Mouse (Mus musculus) embryonic facial prominence, embryonic 14.5 days (tissue): ENCODE data around the gene Acot7. TPM values are rescaled to one million over a fixed set of nuclear protein-coding genes. Genes with fewer than 3 reads are reported as not detected.

ENCODE experiments used
- ATAC-seq: fragments of 200-750 bp; cut with Nextera tagmentation; 2 replicates; pipeline ENCODE4 v1.8.0; 2017; ENCODE audit warnings: low read depth, moderate number of reproducible peaks, moderate TSS enrichment
- DNase-seq: peaks from one replicate; pipeline ENCODE4 v3.0.0-alpha.2; 2015; ENCODE audit warnings: low spot score
- H3K27ac ChIP-seq: fragments of 300-500 bp; sonication (generic); replicated peaks from 2 replicates; pipeline ENCODE4 v1.5.1; 2014; ENCODE audit warnings: low read depth, mild to moderate bottlenecking, low read length, moderate library complexity
- H3K27me3 ChIP-seq: fragments of 300-500 bp; sonication (generic); replicated peaks from 2 replicates; pipeline ENCODE4 v1.6.1; 2014; ENCODE audit warnings: low read length; ENCODE audit not compliant: control insufficient read depth, insufficient read depth
- H3K36me3 ChIP-seq: fragments of 300-500 bp; sonication (generic); 2 replicates; pipeline ENCODE4 v1.6.1; 2014; ENCODE audit warnings: low read length, mixed read lengths; ENCODE audit not compliant: control insufficient read depth, insufficient read depth
- H3K4me1 ChIP-seq: fragments of 300-500 bp; sonication (generic); 2 replicates; pipeline ENCODE4 v1.6.1; 2014; ENCODE audit warnings: antibody characterized with exemption, low read length; ENCODE audit not compliant: control insufficient read depth, insufficient read depth
- H3K4me2 ChIP-seq: fragments of 300-500 bp; sonication (generic); 2 replicates; pipeline ENCODE4 v1.6.1; 2014; ENCODE audit warnings: low read depth, mild to moderate bottlenecking, low read length, moderate library complexity, mixed read lengths
- H3K4me3 ChIP-seq: fragments of 300-500 bp; sonication (generic); 2 replicates; pipeline ENCODE4 v1.5.1; 2014; ENCODE audit warnings: low read depth, mild to moderate bottlenecking, low read length
- H3K9ac ChIP-seq: fragments of 300-500 bp; sonication (generic); 2 replicates; pipeline ENCODE4 v1.6.1; 2014; ENCODE audit warnings: low read depth, mild to moderate bottlenecking, low read length, moderate library complexity, mixed read lengths
- H3K9me3 ChIP-seq: fragments of 300-500 bp; sonication (generic); 2 replicates; pipeline ENCODE4 v1.6.1; 2016; ENCODE audit warnings: low read length; ENCODE audit not compliant: control insufficient read depth
- WGBS: fragments of 180-500 bp; shearing (Covaris S2); extraction: QIAGEN DNeasy Blood & Tissue Kit; methylation state at CpG from one replicate; pipeline ENCODE4 v1.1.7; 2014; 5-methylcytosine and 5-hydroxymethylcytosine counted together
- polyA plus RNA-seq: library from polyadenylated mRNA; unstranded; fragments of >200 nt; fragmentation: Nextera tagmentation; extraction: Ambion mirVana; gene quantifications from 2 replicates; pipeline ENCODE4 v1.2.1, GENCODE M21; 2014

Acot7 gene
- polyA plus RNA-seq, 1 experiment from 2014 or later = 71.8 TPM

DNA sequence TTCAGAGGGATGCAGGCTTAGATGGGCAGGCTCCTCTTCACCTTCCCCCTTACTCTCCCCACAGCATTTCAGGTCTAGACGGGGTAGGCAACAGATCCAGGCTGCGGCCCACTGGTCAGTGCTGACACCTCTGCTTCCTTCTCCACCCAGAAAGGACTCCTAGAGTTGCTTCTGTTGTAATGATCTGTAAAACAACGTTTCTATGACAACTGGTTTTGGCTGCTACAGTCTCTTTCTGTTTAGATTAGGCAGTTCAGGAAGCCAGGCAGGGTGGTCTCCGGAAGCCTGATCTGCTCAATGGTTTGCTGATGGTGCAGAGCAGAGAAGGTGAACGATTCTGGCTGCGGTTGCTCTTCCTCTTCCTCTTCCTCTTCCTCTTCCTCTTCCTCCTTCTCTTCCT lies 23.6 kb downstream of the Acot7 start:
- no peak overlapping the region for H3K27ac ChIP-seq
- no peaks in the 10 kb centered on the region for H3K9me3 ChIP-seq
- no peaks in the 10 kb centered on the region for H3K27me3 ChIP-seq
- no peak overlapping the region for H3K9ac ChIP-seq
- no peaks in the 10 kb centered on the region for H3K4me1 ChIP-seq
- peak; percentile 44 for DNase-seq
- 69% methylated on average over 6 of the region's 6 CpGs for WGBS
- no peaks in the 10 kb centered on the region for H3K36me3 ChIP-seq
- no peak for ATAC-seq
- H3K4me3 ChIP-seq = no peak overlapping the region
- no peak overlapping the region for H3K4me2 ChIP-seq

DNA sequence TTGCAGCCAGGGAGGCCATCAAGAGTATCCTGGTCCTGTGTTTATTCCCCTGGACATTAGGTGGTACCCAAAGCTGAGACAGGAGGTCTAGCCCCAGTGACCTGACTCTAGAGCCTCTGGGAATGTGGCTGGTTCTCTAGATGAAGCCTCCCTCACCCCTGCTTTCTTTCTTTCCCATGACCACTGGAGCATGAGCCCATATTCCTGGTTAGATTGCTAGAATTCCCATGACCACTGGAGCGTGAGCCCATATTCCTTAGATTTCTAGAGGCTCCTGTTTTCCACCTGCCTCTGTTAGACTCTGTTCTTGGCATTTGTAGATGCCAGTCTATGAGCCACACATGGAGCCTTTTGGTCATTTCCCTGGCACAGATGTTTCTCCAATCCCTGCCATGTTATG lies 24.5 kb downstream of the Acot7 start:
- no peak for ATAC-seq
- Histone ChIP-seq H3K27me3 (no peaks in the 10 kb centered on the region), H3K9me3 (no peaks in the 10 kb centered on the region), H3K4me1 (no peaks in the 10 kb centered on the region), H3K9ac (no peak overlapping the region), H3K36me3 (no peaks in the 10 kb centered on the region), H3K4me3 (no peak overlapping the region), H3K27ac (no peak overlapping the region), H3K4me2 (no peak overlapping the region)
- 81% methylated on average over 1 of the region's 1 CpGs for WGBS
- no peak for DNase-seq

GRCm38 (mm10) chr4:152202905-152203304 lies 25.0 kb downstream of the Acot7 start:
- no peak overlapping the region for H3K27ac ChIP-seq
- H3K9ac ChIP-seq = no peak overlapping the region
- ATAC-seq (no peak), DNase-seq (no peak)
- H3K9me3 ChIP-seq = no peaks in the 10 kb centered on the region
- 60% methylated on average over 2 of the region's 3 CpGs for WGBS
- H3K27me3 ChIP-seq = no peaks in the 10 kb centered on the region
- no peaks in the 10 kb centered on the region for H3K36me3 ChIP-seq
- H3K4me2 ChIP-seq = no peak overlapping the region
- no peaks in the 10 kb centered on the region for H3K4me1 ChIP-seq
- H3K4me3 ChIP-seq = no peak overlapping the region

- WGBS = 89% methylated on average over 6 of the region's 6 CpGs
- Histone ChIP-seq H3K4me3 (no peak overlapping the region), H3K27me3 (no peaks in the 10 kb centered on the region), H3K9ac (no peak overlapping the region), H3K36me3 (no peaks in the 10 kb centered on the region), H3K27ac (no peak overlapping the region), H3K4me2 (no peak overlapping the region), H3K4me1 (no peaks in the 10 kb centered on the region), H3K9me3 (no peaks in the 10 kb centered on the region)
- DNase-seq (no peak), ATAC-seq (no peak)
These were observed 26.7 kb downstream of the Acot7 start for GRCm38 (mm10) chr4:152204663-152205062.

DNA sequence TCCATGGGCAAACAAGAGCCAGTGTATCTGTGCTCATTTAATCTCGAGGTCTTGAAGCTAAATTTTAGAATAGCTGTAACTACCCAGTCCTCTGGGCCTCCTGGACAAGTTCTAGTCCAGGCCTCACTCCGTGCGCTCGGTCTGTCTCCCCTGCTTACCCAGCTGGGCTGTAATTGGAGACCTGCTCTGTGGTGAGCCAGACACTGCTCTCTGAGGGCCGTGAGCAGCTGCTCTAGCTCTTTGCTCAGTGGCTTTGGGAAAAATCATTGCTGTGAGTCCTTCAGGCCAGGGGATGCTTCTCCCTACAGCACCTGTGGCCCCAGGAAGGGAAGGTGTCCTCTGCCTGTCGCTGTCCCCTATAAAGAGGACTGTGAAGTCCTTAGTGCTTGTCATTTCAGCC lies 28.3 kb downstream of the Acot7 start:
- Histone ChIP-seq H3K27ac (no peak overlapping the region), H3K9ac (no peak overlapping the region), H3K4me3 (no peak overlapping the region), H3K4me1 (no peaks in the 10 kb centered on the region), H3K9me3 (no peaks in the 10 kb centered on the region), H3K4me2 (no peak overlapping the region), H3K27me3 (no peaks in the 10 kb centered on the region), H3K36me3 (no peaks in the 10 kb centered on the region)
- peak; percentile 80 for DNase-seq
- WGBS = 34% methylated on average over 6 of the region's 6 CpGs
- ATAC-seq = peak; percentile 85

DNA sequence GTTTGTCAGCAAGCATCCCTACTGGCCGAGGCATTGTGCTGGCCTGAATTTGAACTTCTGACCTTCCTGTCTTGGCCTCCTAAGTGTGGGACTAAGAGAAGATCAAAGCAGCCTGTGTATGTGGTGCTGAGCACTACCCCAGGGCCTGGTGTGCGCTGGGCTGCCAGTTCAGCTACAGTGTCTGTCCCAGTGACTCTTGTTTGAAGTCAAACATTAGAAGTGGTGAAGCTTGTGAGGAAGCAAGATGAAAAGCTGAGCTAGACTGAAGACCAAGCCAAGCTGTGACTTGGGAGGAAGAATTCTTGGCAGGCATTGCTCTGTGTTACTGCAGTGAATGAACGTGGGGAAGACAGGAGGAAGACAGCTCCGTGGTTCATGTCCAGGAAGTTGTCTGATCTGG lies 31.7 kb downstream of the Acot7 start:
- Histone ChIP-seq H3K9me3 (no peaks in the 10 kb centered on the region), H3K27ac (no peak overlapping the region), H3K4me2 (no peak overlapping the region), H3K27me3 (no peaks in the 10 kb centered on the region), H3K4me1 (no peaks in the 10 kb centered on the region), H3K4me3 (no peak overlapping the region), H3K9ac (no peak overlapping the region), H3K36me3 (no peaks in the 10 kb centered on the region)
- DNase-seq (no peak), ATAC-seq (no peak)
- WGBS = 37% methylated on average over 4 of the region's 4 CpGs

- Histone ChIP-seq H3K36me3 (no peaks in the 10 kb centered on the region), H3K4me3 (no peak overlapping the region), H3K27ac (no peak overlapping the region), H3K27me3 (no peaks in the 10 kb centered on the region), H3K9ac (no peak overlapping the region), H3K4me2 (no peak overlapping the region), H3K4me1 (no peaks in the 10 kb centered on the region), H3K9me3 (no peaks in the 10 kb centered on the region)
- DNase-seq = no peak
- 70% methylated on average over 6 of the region's 6 CpGs for whole genome bisulfite sequencing
- no peak for ATAC-seq
These were observed 34.2 kb downstream of the Acot7 start for GRCm38 (mm10) chr4:152212091-152212505.

- Histone ChIP-seq H3K4me3 (no peak overlapping the region), H3K9me3 (no peaks in the 10 kb centered on the region), H3K4me1 (no peaks in the 10 kb centered on the region), H3K27ac (no peak overlapping the region), H3K9ac (no peak overlapping the region), H3K36me3 (no peaks in the 10 kb centered on the region), H3K4me2 (no peak overlapping the region), H3K27me3 (no peaks in the 10 kb centered on the region)
- DNase-seq (peak; percentile 74), ATAC-seq (no peak)
- 42% methylated on average over 4 of the region's 5 CpGs for WGBS
These were observed 34.6 kb downstream of the Acot7 start for GRCm38 (mm10) chr4:152212531-152212930.

- Histone ChIP-seq H3K4me2 (no peak overlapping the region), H3K4me3 (no peak overlapping the region)
- 70% methylated on average over 10 of the region's 11 CpGs for WGBS
These were observed 35.0 kb downstream of the Acot7 start for GRCm38 (mm10) chr4:152212974-152213373.

More at GRCm38 (mm10) chr4:152212974-152213373, 35.0 kb downstream of the Acot7 start:
- Histone ChIP-seq H3K4me1 (no peaks in the 10 kb centered on the region), H3K36me3 (no peaks in the 10 kb centered on the region), H3K27ac (no peak overlapping the region), H3K9me3 (no peaks in the 10 kb centered on the region), H3K9ac (no peak overlapping the region), H3K27me3 (no peaks in the 10 kb centered on the region)
- ATAC-seq = no peak
- no peak for DNase-seq
